Mouse (Mus musculus) colon, adult 2 months (tissue): ENCODE results near the gene Krtap4-7. TPM values are rescaled to one million over a fixed set of nuclear protein-coding genes. Genes with fewer than 3 reads are reported as not detected.

Source experiments
- polyA plus RNA-seq: library from polyadenylated mRNA; depleted of rRNA; stranded (reverse); fragments of >200 nt; gene quantifications from 2 replicates; pipeline ENCODE4 v1.2.3, GENCODE M21; 2012; rRNA removed

The Krtap4-7 gene
- not detected in 2 replicates for polyA plus RNA-seq

DNA sequence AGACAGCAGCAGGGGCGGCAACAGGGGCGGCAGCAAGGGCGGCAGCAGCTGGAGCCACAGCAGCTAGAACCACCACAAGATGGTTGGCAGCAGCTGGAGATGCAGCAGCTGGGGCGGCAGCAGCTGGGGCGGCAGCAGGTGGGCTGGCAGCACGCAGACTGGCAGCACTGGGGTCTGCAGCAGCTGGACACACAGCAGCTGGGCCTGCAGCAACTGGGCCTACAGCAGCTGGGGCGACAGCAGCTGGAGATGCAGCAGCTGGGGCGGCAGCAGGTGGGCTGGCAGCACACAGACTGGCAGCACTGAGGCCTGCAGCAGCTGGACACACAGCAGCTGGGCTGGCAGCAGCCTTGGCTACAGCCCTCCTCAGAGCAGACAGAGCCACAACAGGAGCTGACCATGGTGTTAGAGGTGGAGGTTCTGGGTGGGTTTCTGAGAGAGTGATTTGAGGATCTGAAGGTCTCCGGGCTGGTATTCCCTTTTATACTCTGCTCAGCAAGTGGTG is at the start of gene Krtap4-7:
Krtap4-7 (minus strand) TSS at position 455 of the 505 bp plus-strand sequence.

DNA sequence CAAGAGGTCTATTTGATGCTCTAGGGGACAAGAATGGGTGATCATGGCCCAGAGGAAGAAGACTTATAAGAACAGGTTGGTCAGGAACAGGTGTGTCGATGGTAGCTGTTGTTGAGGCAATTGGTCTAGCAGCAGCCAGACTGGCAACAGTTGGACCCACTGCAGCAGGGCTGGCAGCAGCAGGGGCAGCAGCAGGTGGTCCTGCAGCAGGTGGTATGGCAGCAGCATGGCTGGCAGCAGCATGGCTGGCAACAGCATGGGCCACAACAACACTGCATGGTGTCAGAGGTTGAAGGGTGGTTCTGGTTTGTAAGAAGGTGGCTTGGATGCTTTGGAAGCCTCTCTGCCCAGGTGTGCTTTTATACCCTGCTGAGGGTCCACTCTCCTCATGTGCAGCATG is 46.6 kb upstream of the Krtap4-7 start, which contains the start of gene Gm14190:
Gm14190 (minus strand) TSS at position 278 of the 400 bp plus-strand sequence.

GRCm38 (mm10) chr11:99665860-99666259 is 22.0 kb upstream of the Krtap4-7 start, which contains the start of gene Krtap4-6:
Krtap4-6 (minus strand) TSS chr11:99665960.

DNA sequence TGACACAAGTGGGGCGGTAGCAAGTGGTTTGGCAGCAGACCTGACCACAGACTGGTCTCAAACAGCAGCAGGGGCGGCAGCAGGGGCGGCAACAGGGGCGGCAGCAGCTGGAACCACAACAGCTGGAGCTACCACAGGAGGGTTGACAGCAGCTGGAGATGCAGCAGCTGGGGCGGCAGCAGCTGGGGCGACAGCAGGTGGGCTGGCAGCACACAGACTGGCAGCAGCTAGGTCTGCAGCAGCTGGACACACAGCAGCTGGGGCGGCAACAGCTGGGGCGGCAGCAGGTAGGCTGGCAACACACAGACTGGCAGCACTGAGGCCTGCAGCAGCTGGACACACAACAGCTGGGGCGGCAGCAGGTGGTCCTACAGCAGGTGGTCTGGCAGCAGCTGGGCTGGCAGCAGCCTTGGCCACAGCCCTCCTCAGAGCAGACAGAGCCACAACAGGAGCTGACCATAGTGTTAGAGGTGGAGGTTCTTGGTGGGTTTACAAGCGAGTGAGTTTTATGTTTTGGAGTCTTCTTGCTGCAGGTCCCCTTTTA is 14.7 kb upstream of the Krtap4-7 start, which contains the start of gene Gm11563:
Gm11563 (minus strand) TSS at position 494 of the 544 bp plus-strand sequence.

DNA sequence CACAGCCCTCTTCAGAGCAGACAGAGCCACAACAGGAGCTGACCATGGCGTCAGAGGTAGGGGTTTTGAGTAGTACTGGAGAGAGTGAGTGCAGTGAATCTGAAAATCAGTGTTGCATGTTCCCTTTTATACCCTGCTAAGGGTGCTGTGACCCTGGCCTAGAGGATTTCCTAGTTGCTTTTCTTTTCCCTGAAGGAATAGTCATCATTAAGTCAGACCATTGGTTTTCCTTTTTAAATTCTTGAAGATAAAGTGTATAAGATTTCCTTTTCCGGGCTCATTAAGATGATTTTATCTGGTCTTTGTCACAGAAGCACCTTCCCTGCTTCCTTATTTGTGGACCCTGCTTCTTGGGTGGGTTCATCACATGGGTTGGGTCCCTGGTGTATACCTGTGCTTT is 6.2 kb upstream of the Krtap4-7 start, which contains the start of gene Gm11555:
Gm11555 (minus strand) TSS at position 101 of the 400 bp plus-strand sequence.

GRCm38 (mm10) chr11:99634653-99635134 is 9.2 kb downstream of the Krtap4-7 start, which contains the start of gene Krtap4-2:
Krtap4-2 (minus strand) TSS chr11:99635084.

DNA sequence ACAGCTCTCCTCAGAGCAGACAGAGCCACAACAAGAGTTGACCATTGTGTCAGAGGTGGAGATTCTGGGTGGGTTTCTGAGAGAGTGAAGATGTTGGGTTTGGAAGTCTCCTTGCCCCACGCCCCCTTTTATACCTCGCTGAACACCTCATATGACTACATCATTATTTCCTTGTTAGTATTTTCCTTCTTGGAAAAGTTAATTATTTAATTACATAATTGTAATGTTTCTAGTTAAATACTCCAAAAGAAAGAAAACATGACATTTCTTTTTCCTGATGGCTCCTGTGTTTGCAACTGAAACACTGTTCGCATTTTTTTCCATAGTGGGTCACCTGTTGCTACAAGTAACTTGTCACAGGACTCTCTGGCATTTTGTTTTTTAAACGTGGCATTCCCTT is 15.8 kb downstream of the Krtap4-7 start, which contains the start of gene Krtap4-1:
Krtap4-1 (minus strand) TSS at position 101 of the 400 bp plus-strand sequence.

DNA sequence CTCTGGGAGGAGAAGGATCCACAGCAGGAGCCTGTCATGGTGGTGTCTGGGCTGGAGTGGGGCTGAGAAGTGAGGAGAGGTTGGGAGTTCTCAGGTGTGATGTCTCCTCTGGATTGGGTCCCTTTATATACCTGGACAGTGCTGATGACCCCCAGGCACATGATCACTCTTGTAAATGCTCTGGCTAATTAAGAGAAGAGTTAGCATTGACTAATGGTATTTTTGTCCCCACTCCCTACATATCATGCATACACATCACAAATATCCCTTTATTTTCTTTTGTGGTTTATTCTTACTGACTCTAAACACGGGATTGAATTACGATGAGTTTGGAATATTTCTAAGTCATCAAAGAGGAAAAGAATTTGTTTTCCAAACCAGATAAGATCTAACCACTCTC is 23.6 kb downstream of the Krtap4-7 start, which contains the start of gene Gm11562:
Gm11562 (minus strand) TSS at position 101 of the 400 bp plus-strand sequence.

GRCm38 (mm10) chr11:99614796-99615363 is 29.0 kb downstream of the Krtap4-7 start, which contains the start of gene Krtap2-4:
Krtap2-4 (minus strand) TSS chr11:99614846.

DNA sequence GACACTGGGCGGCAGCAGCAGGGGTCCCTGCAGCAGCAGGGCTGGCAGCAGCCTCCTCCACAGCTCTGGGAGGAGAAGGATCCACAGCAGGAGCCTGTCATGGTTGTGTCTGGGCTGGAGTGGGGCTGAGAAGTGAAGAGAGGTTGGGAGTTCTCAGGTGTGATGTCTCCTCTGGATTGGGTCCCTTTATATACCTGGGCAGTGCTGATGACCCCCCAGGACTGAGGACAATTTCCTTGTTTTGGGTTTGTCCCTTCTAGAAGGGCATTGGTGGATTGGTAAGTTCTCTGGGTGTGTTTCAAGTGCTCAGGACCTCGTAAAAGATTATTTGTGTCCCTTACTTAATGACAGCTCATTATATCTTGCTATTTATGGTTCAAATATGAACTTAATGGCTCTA is 33.8 kb downstream of the Krtap4-7 start, which contains the start of gene Gm11937:
Gm11937 (minus strand) TSS at position 101 of the 400 bp plus-strand sequence.

GRCm38 (mm10) chr11:99603208-99603607 is 40.7 kb downstream of the Krtap4-7 start, which contains the start of gene Gm11938:
Gm11938 (minus strand) TSS chr11:99603308.

GRCm38 (mm10) chr11:99597742-99598141 is 46.1 kb downstream of the Krtap4-7 start, which contains the start of gene Krtap9-3:
Krtap9-3 (minus strand) TSS chr11:99598105.

Other genes starting within 250 kb of the Krtap4-7 start
- 1.7 and 1.8 TPM in 2 replicates for gene Krt12, start 221.8 kb downstream of the Krtap4-7 start, polyA plus RNA-seq
- gene Krt20, start 205.9 kb downstream of the Krtap4-7 start, polyA plus RNA-seq: 244 and 256 TPM in 2 replicates
- gene Krt23, start 151.0 kb downstream of the Krtap4-7 start, polyA plus RNA-seq: 4.5 and 4.7 TPM in 2 replicates
- not detected in 2 replicates for gene Krt39, start 122.8 kb downstream of the Krtap4-7 start, polyA plus RNA-seq
- not detected in 2 replicates for gene Krt40, start 100.9 kb downstream of the Krtap4-7 start, polyA plus RNA-seq
- gene Krtap3-3, start 93.2 kb downstream of the Krtap4-7 start, polyA plus RNA-seq: not detected in 2 replicates
- gene Krtap3-2, start 87.2 kb downstream of the Krtap4-7 start, polyA plus RNA-seq: not detected in 2 replicates
- gene Gm11939, start 84.6 kb downstream of the Krtap4-7 start, polyA plus RNA-seq: not detected in 2 replicates
- 3.7 and 4.5 TPM in 2 replicates for gene Krtap3-1, start 77.5 kb downstream of the Krtap4-7 start, polyA plus RNA-seq
- gene Krtap1-5, start 63.1 kb downstream of the Krtap4-7 start, polyA plus RNA-seq: not detected in 2 replicates
- not detected in 2 replicates for gene Krtap1-4, start 60.4 kb downstream of the Krtap4-7 start, polyA plus RNA-seq
- not detected in 2 replicates for gene Krtap1-3, start 52.8 kb downstream of the Krtap4-7 start, polyA plus RNA-seq
- not detected in 2 replicates for gene Krtap9-3, start 46.0 kb downstream of the Krtap4-7 start, polyA plus RNA-seq
- not detected in 2 replicates for gene Gm11938, start 40.8 kb downstream of the Krtap4-7 start, polyA plus RNA-seq
- gene Gm11937, start 33.9 kb downstream of the Krtap4-7 start, polyA plus RNA-seq: not detected in 2 replicates
- gene Krtap2-4, start 29.2 kb downstream of the Krtap4-7 start, polyA plus RNA-seq: not detected in 2 replicates
- gene Gm11562, start 23.7 kb downstream of the Krtap4-7 start, polyA plus RNA-seq: 1.3 TPM in 1 of 2 replicates, not detected in the other
- gene Krtap4-1, start 15.9 kb downstream of the Krtap4-7 start, polyA plus RNA-seq: not detected in 2 replicates
- not detected in 2 replicates for gene Krtap4-2, start 9.0 kb downstream of the Krtap4-7 start, polyA plus RNA-seq
- not detected in 2 replicates for gene Gm11555, start 6.1 kb upstream of the Krtap4-7 start, polyA plus RNA-seq
- gene Gm11563, start 14.9 kb upstream of the Krtap4-7 start, polyA plus RNA-seq: not detected in 2 replicates
- not detected in 2 replicates for gene Krtap4-6, start 21.9 kb upstream of the Krtap4-7 start, polyA plus RNA-seq
- not detected in 2 replicates for gene Gm14190, start 46.7 kb upstream of the Krtap4-7 start, polyA plus RNA-seq
- gene Gm14180, start 90.2 kb upstream of the Krtap4-7 start, polyA plus RNA-seq: not detected in 2 replicates
- gene Gm11595, start 128.8 kb upstream of the Krtap4-7 start, polyA plus RNA-seq: not detected in 2 replicates
- gene Krtap4-8, start 136.6 kb upstream of the Krtap4-7 start, polyA plus RNA-seq: not detected in 2 replicates
- gene Krtap4-9, start 141.1 kb upstream of the Krtap4-7 start, polyA plus RNA-seq: not detected in 2 replicates
- not detected in 2 replicates for gene Gm11596, start 149.4 kb upstream of the Krtap4-7 start, polyA plus RNA-seq
- 0.33 TPM in 1 of 2 replicates, not detected in the other for gene Gm11569, start 154.8 kb upstream of the Krtap4-7 start, polyA plus RNA-seq
- not detected in 2 replicates for gene Gm11554, start 160.4 kb upstream of the Krtap4-7 start, polyA plus RNA-seq
- not detected in 2 replicates for gene Krtap4-13, start 165.8 kb upstream of the Krtap4-7 start, polyA plus RNA-seq
- gene Gm11564, start 171.6 kb upstream of the Krtap4-7 start, polyA plus RNA-seq: not detected in 2 replicates
- gene 2300003K06Rik, start 194.0 kb upstream of the Krtap4-7 start, polyA plus RNA-seq: not detected in 2 replicates
- gene Krtap4-16, start 207.5 kb upstream of the Krtap4-7 start, polyA plus RNA-seq: 0.13 TPM in 1 of 2 replicates, not detected in the other
- not detected in 2 replicates for gene Gm11568, start 213.8 kb upstream of the Krtap4-7 start, polyA plus RNA-seq
- not detected in 2 replicates for gene Gm11559, start 220.4 kb upstream of the Krtap4-7 start, polyA plus RNA-seq
- gene Krtap9-1, start 229.3 kb upstream of the Krtap4-7 start, polyA plus RNA-seq: not detected in 2 replicates
- gene Gm11567, start 235.1 kb upstream of the Krtap4-7 start, polyA plus RNA-seq: not detected in 2 replicates